9 mouse cellular contexts compared by ENCODE assay signal in the genomic region with DNA sequence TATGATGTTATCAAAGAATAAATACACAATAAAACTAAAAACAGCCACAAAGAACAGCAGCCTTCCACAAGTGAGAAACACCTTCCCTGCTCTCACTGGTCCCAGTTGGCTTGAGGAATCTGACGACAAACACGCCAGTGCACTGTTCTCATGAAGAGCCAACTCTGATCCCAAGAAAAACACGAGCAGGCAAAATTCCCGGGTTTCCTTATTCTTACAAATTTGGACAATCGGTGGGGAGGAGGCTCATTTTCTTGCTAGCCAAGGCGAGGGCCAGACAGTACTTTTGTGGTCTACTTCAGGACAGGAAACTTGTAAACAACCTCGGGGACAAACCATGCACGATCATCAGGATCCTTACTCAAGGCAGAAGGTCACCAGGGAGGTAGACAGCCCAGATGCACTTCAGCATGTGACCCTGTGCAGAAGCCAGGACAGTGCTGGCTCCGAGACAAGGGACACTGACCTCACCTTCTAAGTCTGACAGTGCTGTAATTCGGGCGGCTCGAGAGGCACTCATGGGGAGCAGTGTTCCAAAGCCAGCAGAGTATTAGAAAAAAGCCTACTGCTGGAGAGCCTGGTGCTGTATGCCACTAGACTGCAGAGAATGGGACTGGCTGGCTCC.
DNase-seq lines count a peak whose midpoint lies in the region; ATAC-seq and TF ChIP-seq lines count a peak whose summit lies in the region.
"Had no signal": no experiment of that assay in that cellular context is flagged by ENCODE, and none has a peak within 500 bp of the region (broad histone marks: within the 10 kb centered on the region; RNA-seq: fewer than 3 reads in every experiment).

No protein-coding gene starts in this region.

- no peak for ATAC-seq in heart, embryonic 11.5 days (replicated peaks; ENCODE audit: insufficient number of reproducible peaks, low FRiP score, low TSS enrichment)
- no peak for ATAC-seq in limb, embryonic 14.5 days (ENCODE audit: low FRiP score, low read depth)
- no peak for ATAC-seq in stomach, embryonic 16.5 days (ENCODE audit: insufficient read depth, low FRiP score)
- no peak for ATAC-seq in activated CD4-positive, CD25-positive, alpha-beta regulatory T cell, adult 4 months

- peak overlapping the region; percentile 30 for H3K9ac ChIP-seq in heart, embryonic 11.5 days (ENCODE audit: low read depth, low read length)
- H3K9ac ChIP-seq in limb, embryonic 14.5 days (ENCODE audit: low read depth, low read length, severe bottlenecking), result no peak overlapping the region
- no peak overlapping the region for H3K9ac ChIP-seq in stomach, embryonic 16.5 days (ENCODE audit: low read length)
- H3K9ac ChIP-seq: neural tube, embryonic 12.5 days had no signal

- peak; percentile 68 for DNase-seq in urinary bladder, postnatal 14 days (ENCODE audit: low spot score)
- no peak for DNase-seq in urinary bladder, postnatal 10 days (ENCODE audit: low spot score)
- no peak for DNase-seq in limb, embryonic 14.5 days (ENCODE audit: low spot score)
- DNase-seq in cerebellum, postnatal 25 days, result no peak
- no peak for DNase-seq in natural killer cell, adult 2 months (ENCODE audit: low spot score in 2 of 2)

- no peaks in the 10 kb centered on the region for H3K27me3 ChIP-seq in heart, embryonic 11.5 days (ENCODE audit: control insufficient read depth, insufficient read depth, low read length)
- no peaks in the 10 kb centered on the region for H3K27me3 ChIP-seq in limb, embryonic 14.5 days (ENCODE audit: control insufficient read depth, insufficient read depth, low read length)
- no peaks in the 10 kb centered on the region for H3K27me3 ChIP-seq in stomach, embryonic 16.5 days (ENCODE audit: control insufficient read depth, insufficient read depth, low read length)
- H3K27me3 ChIP-seq: neural tube, embryonic 12.5 days had no signal

- H3K4me2 ChIP-seq in heart, embryonic 11.5 days, result no peak overlapping the region
- H3K4me2 ChIP-seq in limb, embryonic 14.5 days (replicated peaks; ENCODE audit: low read depth, low read length, severe bottlenecking), result no peak overlapping the region
- H3K4me2 ChIP-seq in stomach, embryonic 16.5 days (ENCODE audit: low read depth, low read length), result no peak overlapping the region
- H3K4me2 ChIP-seq: neural tube, embryonic 12.5 days had no signal

- H3K4me1 ChIP-seq in heart, embryonic 11.5 days (ENCODE audit: control insufficient read depth, insufficient read depth, low read length), result peaks cover 79% of the 10 kb centered on the region
- H3K4me1 ChIP-seq in limb, embryonic 14.5 days (ENCODE audit: control insufficient read depth, insufficient read depth, low read length), result peaks cover 38% of the 10 kb centered on the region
- peaks cover 38% of the 10 kb centered on the region for H3K4me1 ChIP-seq in stomach, embryonic 16.5 days (ENCODE audit: control insufficient read depth, insufficient read depth, low read length)

- TF ChIP-seq POLR2A in limb, embryonic 14.5 days (IDR thresholded peaks at IDR 0.05; ENCODE audit: borderline replicate concordance, extremely low read depth, insufficient read depth, insufficient read length), result no peak

- no peak overlapping the region for H3K4me3 ChIP-seq in heart, embryonic 11.5 days (ENCODE audit: low read depth, low read length)
- no peak overlapping the region for H3K4me3 ChIP-seq in limb, embryonic 14.5 days (replicated peaks; ENCODE audit: low read length)
- no peak overlapping the region for H3K4me3 ChIP-seq in stomach, embryonic 16.5 days (replicated peaks; ENCODE audit: low read length)
- H3K4me3 ChIP-seq: neural tube, embryonic 12.5 days had no signal

- H3K9me3 ChIP-seq in heart, embryonic 11.5 days (replicated peaks; ENCODE audit: control insufficient read depth, low read length), result no peaks in the 10 kb centered on the region
- H3K9me3 ChIP-seq in limb, embryonic 14.5 days (ENCODE audit: control insufficient read depth, low read length), result no peaks in the 10 kb centered on the region
- H3K9me3 ChIP-seq in stomach, embryonic 16.5 days (replicated peaks; ENCODE audit: control insufficient read depth, low read length), result no peaks in the 10 kb centered on the region
- H3K9me3 ChIP-seq: neural tube, embryonic 12.5 days had no signal

- WGBS in heart, embryonic 11.5 days (ENCODE audit: insufficient replicate concordance), result 63% methylated on average over 12 of the region's 12 CpGs
- 62% methylated on average over 12 of the region's 12 CpGs for WGBS in limb, embryonic 14.5 days
- 59% methylated on average over 12 of the region's 12 CpGs for WGBS in stomach, embryonic 16.5 days

- H3K27ac ChIP-seq in heart, embryonic 11.5 days (ENCODE audit: low read depth, low read length), result peak overlapping the region; percentile 94
- H3K27ac ChIP-seq in limb, embryonic 14.5 days (replicated peaks; ENCODE audit: low read depth, low read length), result peak overlapping the region; percentile 48; the same call in 1 of the 2 replicates
- H3K27ac ChIP-seq in stomach, embryonic 16.5 days (ENCODE audit: low read length), result peak overlapping the region; percentile 48
- H3K27ac ChIP-seq: neural tube, embryonic 12.5 days had no signal

- peaks cover 8% of the 10 kb centered on the region for H3K36me3 ChIP-seq in heart, embryonic 11.5 days (ENCODE audit: control insufficient read depth, insufficient read depth, low read length)
- peaks cover 70% of the 10 kb centered on the region for H3K36me3 ChIP-seq in limb, embryonic 14.5 days (ENCODE audit: control insufficient read depth, insufficient read depth, low read length)
- H3K36me3 ChIP-seq in stomach, embryonic 16.5 days (ENCODE audit: control insufficient read depth, insufficient read depth, low read length), result 0 out of 2 replicates have a peak, but pooled peaks cover 7% of the 10 kb centered on the region
